Mouse (Mus musculus) CH12.LX (cell line): ENCODE results near the gene Pold1.

Experiments
- CTCF ChIP-seq, 2 experiments: IDR thresholded peaks in 1 of 2; conservative IDR thresholded peaks in 1 of 2; 2 replicates each; pipeline ENCODE4 v1.5.1; 2011 to 2012; ENCODE audit warnings: low read depth in 2 of 2, low read length in 2 of 2, improper control_type of control experiment in 1 of 2, inconsistent platforms in 1 of 2, mild to moderate bottlenecking in 1 of 2, moderate library complexity in 1 of 2
- ELF1 ChIP-seq: IDR thresholded peaks from 2 replicates; pipeline ENCODE4 v1.6.1; 2014; ENCODE audit warnings: low read depth, mild to moderate bottlenecking, inconsistent platforms, low read length, improper control_type of control experiment
- EP300 ChIP-seq: IDR thresholded peaks from 2 replicates; pipeline ENCODE4 v1.6.1; 2011; ENCODE audit warnings: low read length, improper control_type of control experiment
- HCFC1 ChIP-seq: IDR thresholded peaks from 2 replicates; pipeline ENCODE4 v1.6.1; 2012; ENCODE audit warnings: low read depth, mild to moderate bottlenecking, inconsistent platforms, low read length, improper control_type of control experiment
- MAFK ChIP-seq: IDR thresholded peaks from 2 replicates; pipeline ENCODE4 v1.6.1; 2011; ENCODE audit warnings: low read length, improper control_type of control experiment; ENCODE audit not compliant: insufficient replicate concordance
- MAX ChIP-seq: IDR thresholded peaks from 2 replicates; pipeline ENCODE4 v1.6.1; 2011; ENCODE audit warnings: low read length, improper control_type of control experiment
- MXI1 ChIP-seq: IDR thresholded peaks from 2 replicates; pipeline ENCODE4 v1.6.1; 2011; ENCODE audit warnings: mild to moderate bottlenecking, low read depth, low read length, improper control_type of control experiment
- POLR2A ChIP-seq: IDR thresholded peaks from 2 replicates; pipeline ENCODE4 v1.6.1; 2011; ENCODE audit warnings: low read depth, mild to moderate bottlenecking, improper control_type of control experiment, low read length
- SMC3 ChIP-seq: IDR thresholded peaks from 2 replicates; pipeline ENCODE4 v1.6.1; 2011; ENCODE audit warnings: low read depth, low read length, improper control_type of control experiment
- USF1 ChIP-seq: IDR thresholded peaks from 2 replicates; pipeline ENCODE4 v1.6.1; 2014; ENCODE audit warnings: low read depth, mild to moderate bottlenecking, inconsistent platforms, low read length, improper control_type of control experiment

GRCm38 (mm10) chr7:44496771-44497109 is 51.9 kb downstream of the Pold1 start:
- TF ChIP-seq MAX (no peak), CTCF (conservative IDR thresholded peaks at IDR 0.05 in 1 of 2, IDR thresholded peaks at IDR 0.05 in 1 of 2; ENCODE audit: low read depth in 2 of 2, low read length in 2 of 2) (peak in 1 of 2 experiments; percentile 7; a peak in 1 of 4 replicates), USF1 (no peak), HCFC1 (no peak), ELF1 (no peak), MAFK (no peak), EP300 (no peak), POLR2A (no peak), MXI1 (no peak), SMC3 (no peak)
